Mouse (Mus musculus) spleen, adult 2 months (tissue): ENCODE measurements around the gene Clec4n. TPM values are rescaled to one million over a fixed set of nuclear protein-coding genes. Genes with fewer than 3 reads are reported as not detected.
"Not testable (repeated sequence)": the region's sequence is repeated elsewhere in the genome, so short reads cannot be mapped to it uniquely, and the experiment has no call there.

Source experiments
- DNase-seq, 2 experiments: peaks; one replicate each; pipeline versions ENCODE4 v3.0.0 to v3.0.0-alpha.2; 2012 to 2021; ENCODE audit warnings: low spot score in 2 of 2, low read depth in 1 of 2
- H3K27ac ChIP-seq: fragments of 200-500 bp; 2 replicates; pipeline ENCODE4 v1.5.1; 2012; ENCODE audit warnings: low read length, inconsistent platforms; ENCODE audit not compliant: insufficient read depth
- H3K27me3 ChIP-seq: fragments of 200-500 bp; 2 replicates; pipeline ENCODE4 v1.6.1; 2012; ENCODE audit warnings: mild to moderate bottlenecking, moderate library complexity, low read length, inconsistent platforms; ENCODE audit not compliant: control insufficient read depth, insufficient read depth
- H3K36me3 ChIP-seq: fragments of 200-500 bp; 2 replicates; pipeline ENCODE4 v1.6.1; 2012; ENCODE audit warnings: mild to moderate bottlenecking, low read length, inconsistent platforms; ENCODE audit not compliant: control insufficient read depth, insufficient read depth
- H3K4me1 ChIP-seq: fragments of 200-500 bp; 2 replicates; pipeline ENCODE4 v1.6.1; 2011; ENCODE audit warnings: inconsistent platforms; ENCODE audit not compliant: control insufficient read depth, insufficient read depth, insufficient read length
- H3K4me3 ChIP-seq: fragments of 200-500 bp; 2 replicates; pipeline ENCODE4 v1.5.1; 2011; ENCODE audit warnings: mild to moderate bottlenecking, inconsistent platforms; ENCODE audit not compliant: insufficient read depth, insufficient read length; ENCODE audit errors: extremely low read depth
- CTCF ChIP-seq: fragments of 200-500 bp; IDR thresholded peaks from 2 replicates; pipeline ENCODE4 v1.5.1; 2011; ENCODE audit warnings: mild to moderate bottlenecking, inconsistent platforms; ENCODE audit not compliant: insufficient read depth, insufficient read length, insufficient replicate concordance; ENCODE audit errors: extremely low read depth
- POLR2A ChIP-seq: fragments of 200-500 bp; IDR thresholded peaks from 2 replicates; pipeline ENCODE4 v1.6.1; 2011; ENCODE audit warnings: low read depth, low read length, inconsistent platforms
- WGBS: fragments of 180-500 bp; shearing (Covaris S2); methylation state at CpG from one replicate; pipeline ENCODE4 v1.1.7; 2018; 5-methylcytosine and 5-hydroxymethylcytosine counted together
- polyA plus RNA-seq: library from polyadenylated mRNA; depleted of rRNA; stranded (reverse); fragments of >200 nt; gene quantifications from 2 replicates; pipeline ENCODE4 v1.2.3, GENCODE M21; 2012; rRNA removed

The Clec4n gene
- polyA plus RNA-seq = 10.5 and 18.2 TPM in 2 replicates

DNA sequence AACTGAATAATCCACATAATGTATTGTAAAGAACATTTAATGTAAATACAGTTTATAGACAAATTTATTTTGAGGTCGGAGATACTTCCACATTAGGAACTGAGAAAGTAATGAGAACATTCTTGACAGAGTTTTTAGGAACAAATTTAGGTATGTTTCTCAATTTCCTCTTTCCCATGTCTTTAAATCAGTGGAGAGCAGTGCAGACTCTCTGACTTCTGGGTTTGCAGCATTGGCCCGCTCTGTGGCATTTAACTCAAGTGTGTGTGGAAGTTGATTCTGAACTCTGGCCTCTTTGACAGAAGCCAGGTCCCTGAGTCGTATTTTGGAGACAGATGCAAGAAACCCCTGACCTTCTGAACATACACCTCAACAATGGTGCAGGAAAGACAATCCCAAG is at the start of gene Clec4n:
Gene Clec4n, plus strand, starts transcription at position 200 of the 400 bp plus-strand sequence.
- no peaks in the 10 kb centered on the region for H3K36me3 ChIP-seq
- H3K27me3 ChIP-seq = no peaks in the 10 kb centered on the region
- 49% methylated on average over 3 of the region's 3 CpGs for WGBS
- TF ChIP-seq CTCF (no peak), POLR2A (no peak)
- H3K4me1 ChIP-seq = no peaks in the 10 kb centered on the region
- H3K27ac ChIP-seq = no peak within 1 kb of the TSS
- DNase-seq = no peak
- H3K4me3 ChIP-seq = no peak within 1 kb of the TSS

DNA sequence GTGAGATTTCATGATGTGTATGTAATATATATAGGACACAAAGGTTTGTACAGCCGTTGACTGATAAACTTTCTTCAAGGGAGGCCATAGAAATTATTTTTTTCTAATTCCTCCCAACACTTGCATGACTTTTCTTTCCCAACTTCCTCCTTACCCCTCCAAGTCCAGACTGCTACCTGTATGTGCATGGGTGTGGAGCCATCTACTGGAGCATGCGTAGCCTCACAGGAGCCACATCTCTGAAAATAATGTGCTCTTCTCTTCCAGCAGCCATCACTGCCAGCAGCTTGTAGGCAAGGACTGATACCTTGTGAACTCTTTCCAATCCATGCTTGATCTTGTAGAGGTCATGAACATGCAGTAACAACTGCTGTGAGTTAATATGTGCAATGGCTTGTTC is 44.8 kb upstream of the Clec4n start:
- 38% methylated on average over 2 of the region's 2 CpGs for WGBS
- DNase-seq, H3K4me3 ChIP-seq, H3K27ac ChIP-seq, H3K4me1 ChIP-seq, H3K27me3 ChIP-seq, H3K36me3 ChIP-seq: not testable (repeated sequence)

DNA sequence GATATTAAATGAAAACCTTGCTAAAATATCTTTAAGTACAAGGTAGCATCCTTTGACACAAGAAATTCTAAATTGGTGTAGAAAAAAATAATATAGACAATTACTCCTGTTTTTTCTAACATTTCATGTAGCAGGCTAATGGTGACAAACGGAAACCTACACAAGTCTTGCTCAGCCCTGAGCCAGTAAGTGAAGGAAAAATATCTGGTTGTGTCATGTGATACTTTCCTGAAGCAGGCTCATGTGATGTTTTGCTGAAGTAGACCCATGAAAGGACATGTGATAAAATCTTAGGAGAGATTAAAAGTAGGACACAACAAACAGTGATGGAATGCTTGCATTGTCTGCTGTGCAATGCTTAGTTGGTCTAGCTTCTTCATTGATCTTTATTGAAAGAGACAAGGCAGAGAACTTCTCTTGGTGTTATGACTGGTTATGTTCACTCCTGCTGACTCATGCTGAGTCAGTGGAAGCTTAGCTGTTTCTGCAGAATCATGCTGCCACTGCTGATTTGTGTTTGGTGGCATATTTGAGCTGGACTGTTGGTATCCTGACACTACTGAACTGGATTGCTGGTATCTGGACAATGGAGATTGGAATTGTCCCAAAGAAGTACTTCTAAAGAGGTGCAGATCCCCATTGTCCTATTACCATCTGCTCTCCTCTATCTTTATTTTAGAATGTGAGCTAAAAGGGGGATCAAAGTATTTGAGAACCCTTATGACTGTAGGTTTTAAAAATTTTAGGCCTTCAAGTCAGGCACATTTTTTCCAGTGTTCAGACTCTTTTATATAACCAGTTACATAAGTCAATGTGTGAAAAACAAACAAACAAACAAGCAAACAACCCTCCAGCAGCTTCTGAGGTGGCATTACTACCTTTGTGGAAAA is 22.2 kb upstream of the Clec4n start:
- WGBS = 84% methylated on average over 1 of the region's 1 CpGs
- no peaks in the 10 kb centered on the region for H3K4me1 ChIP-seq
- no peaks in the 10 kb centered on the region for H3K27me3 ChIP-seq
- H3K36me3 ChIP-seq = no peaks in the 10 kb centered on the region
- no peak overlapping the region for H3K4me3 ChIP-seq
- no peak for TF ChIP-seq CTCF
- no peak for TF ChIP-seq POLR2A
- DNase-seq = no peak
- H3K27ac ChIP-seq = no peak overlapping the region

DNA sequence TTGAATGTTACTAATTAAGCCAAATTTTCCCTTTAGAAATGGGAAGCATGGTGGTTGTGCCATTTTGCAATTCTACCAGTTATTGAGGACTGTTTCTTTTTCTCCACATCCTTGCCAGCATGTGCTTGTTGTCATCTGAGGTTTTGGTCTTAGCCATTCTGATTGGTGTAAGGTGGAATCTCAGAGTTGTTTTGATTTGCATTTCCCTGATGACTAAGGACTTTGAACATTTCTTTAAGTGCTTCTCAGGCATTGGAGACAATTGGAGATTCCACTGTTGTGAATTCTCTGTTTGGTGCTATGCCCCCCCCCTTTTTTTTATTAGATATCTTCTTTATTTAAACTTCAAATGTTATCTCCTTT is 21.6 kb upstream of the Clec4n start:
- H3K27me3 ChIP-seq, H3K4me3 ChIP-seq, H3K4me1 ChIP-seq, H3K36me3 ChIP-seq, DNase-seq, H3K27ac ChIP-seq: not testable (repeated sequence)

DNA sequence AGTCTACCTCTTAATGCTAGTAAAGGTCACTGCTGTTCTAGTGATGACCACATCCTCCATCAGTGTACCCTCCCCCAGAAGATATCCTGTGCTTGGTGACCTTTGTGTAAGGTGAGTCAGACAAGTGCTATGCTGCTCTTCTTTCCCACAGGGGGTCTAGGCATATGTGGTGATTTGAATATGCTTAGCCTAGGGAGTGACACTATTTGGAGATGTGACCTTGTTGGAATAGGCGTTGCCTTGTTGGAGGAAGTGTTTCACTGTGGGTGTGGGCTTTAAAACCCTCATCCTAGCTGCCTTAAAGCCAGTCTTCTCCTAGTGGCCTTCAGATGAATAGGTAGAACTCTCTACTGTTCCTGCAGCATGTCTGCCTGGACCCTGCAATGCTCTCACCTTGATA is 17.9 kb upstream of the Clec4n start:
- no peaks in the 10 kb centered on the region for H3K36me3 ChIP-seq
- H3K4me3 ChIP-seq = no peak overlapping the region
- no peaks in the 10 kb centered on the region for H3K27me3 ChIP-seq
- TF ChIP-seq POLR2A (no peak), CTCF (no peak)
- DNase-seq = no peak
- no peak overlapping the region for H3K27ac ChIP-seq
- WGBS = 79% methylated on average over 1 of the region's 1 CpGs
- H3K4me1 ChIP-seq = no peaks in the 10 kb centered on the region

DNA sequence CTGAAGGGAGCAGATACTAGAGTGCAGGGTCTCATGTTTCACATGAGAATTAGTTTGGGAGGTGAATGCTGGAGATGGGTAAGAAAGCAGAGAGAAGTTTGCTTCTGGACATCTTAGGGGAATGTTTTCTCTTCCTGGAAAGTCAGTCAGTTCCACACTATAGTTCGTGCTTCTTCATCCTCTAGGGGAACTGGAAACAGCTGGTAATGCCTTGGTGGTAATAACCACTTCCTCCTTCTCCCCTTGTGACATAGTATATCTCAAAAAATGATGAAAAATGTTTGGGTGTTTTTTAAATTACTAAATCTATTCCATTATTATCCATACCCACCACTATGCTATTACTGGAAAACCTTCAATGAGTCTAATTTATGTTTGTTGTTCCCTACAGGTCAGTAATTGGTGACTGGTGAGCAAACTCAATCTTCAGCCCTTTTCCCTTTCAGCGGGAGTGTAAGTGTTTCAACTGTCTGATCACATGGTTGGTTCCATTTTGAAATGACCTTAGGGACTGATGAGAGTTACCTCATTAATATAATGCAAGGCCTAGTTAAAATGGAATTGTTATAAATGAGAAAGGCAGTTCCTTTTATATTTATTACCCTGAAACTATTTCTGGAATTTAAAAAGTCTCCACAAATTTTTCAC is 2.0 kb upstream of the Clec4n start:
- 20% methylated on average over 2 of the region's 2 CpGs for WGBS
- Histone ChIP-seq H3K27ac (no peak overlapping the region), H3K27me3 (no peaks in the 10 kb centered on the region), H3K4me1 (no peaks in the 10 kb centered on the region), H3K36me3 (no peaks in the 10 kb centered on the region), H3K4me3 (no peak overlapping the region)
- DNase-seq = no peak
- TF ChIP-seq CTCF (no peak), POLR2A (no peak)

DNA sequence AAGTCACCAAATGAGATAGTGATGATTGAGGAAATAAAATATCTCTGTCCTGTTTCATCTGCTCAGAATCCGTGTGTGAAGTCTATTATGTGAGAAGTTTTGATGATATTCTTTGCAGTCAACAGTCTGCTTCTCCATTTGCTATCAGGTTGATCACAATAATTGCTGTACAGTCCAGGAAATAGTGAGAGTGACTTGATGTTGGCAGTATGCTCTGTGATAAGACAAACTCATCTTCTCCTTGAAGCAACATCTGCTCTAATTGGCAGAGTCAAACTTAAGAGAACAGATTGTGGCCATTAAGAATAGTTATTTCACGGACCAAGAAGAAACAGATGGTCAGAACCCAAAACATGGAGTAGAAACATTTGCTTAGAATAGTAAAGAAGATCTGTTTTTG is 1.5 kb downstream of the Clec4n start:
- H3K36me3 ChIP-seq = no peaks in the 10 kb centered on the region
- DNase-seq = no peak
- no peak overlapping the region for H3K4me3 ChIP-seq
- 78% methylated on average over 2 of the region's 2 CpGs for WGBS
- H3K27me3 ChIP-seq = no peaks in the 10 kb centered on the region
- TF ChIP-seq POLR2A (no peak), CTCF (no peak)
- no peak overlapping the region for H3K27ac ChIP-seq
- no peaks in the 10 kb centered on the region for H3K4me1 ChIP-seq
